Mouse (Mus musculus) liver, embryonic 14.5 days (tissue): ENCODE measurements around the gene Lhfpl2.

ENCODE experiments used
- CTCF ChIP-seq: IDR thresholded peaks from 2 replicates; pipeline ENCODE4 v1.5.1; 2016; ENCODE audit warnings: antibody characterized with exemption, low read depth, control low read depth
- EP300 ChIP-seq: IDR thresholded peaks from 2 replicates; pipeline ENCODE4 v1.6.1; 2016; ENCODE audit warnings: antibody characterized with exemption, low read depth

GRCm38 (mm10) chr13:94089286-94089685, 31.7 kb downstream of the Lhfpl2 start:
- TF ChIP-seq CTCF (no peak), EP300 (no peak)
